Mouse (Mus musculus) heart, adult 2 months (tissue): ENCODE results near the gene Sart1.

Source experiments
- EP300 ChIP-seq: fragments of 200-500 bp; IDR thresholded peaks from 2 replicates; pipeline ENCODE4 v1.6.1; 2011; ENCODE audit warnings: low read depth, low read length, control low read depth; ENCODE audit not compliant: insufficient read depth
- POLR2A ChIP-seq: fragments of 200-500 bp; IDR thresholded peaks from 2 replicates; pipeline ENCODE4 v1.6.1; 2011; ENCODE audit warnings: mild to moderate bottlenecking, low read depth, low read length, control low read depth; ENCODE audit not compliant: insufficient read depth

GRCm38 (mm10) chr19:5405924-5406323 is 17.4 kb upstream of the Sart1 start:
- TF ChIP-seq EP300 = no peak
- no peak for TF ChIP-seq POLR2A
